Mouse (Mus musculus) ES-Bruce4 (cell line): ENCODE results near the gene Myo10. TPM values are rescaled to one million over a fixed set of nuclear protein-coding genes. Genes with fewer than 3 reads are reported as not detected.

ENCODE experiments used
- H3K27ac ChIP-seq: 2 replicates; pipeline ENCODE4 v1.5.1; 2012; ENCODE audit warnings: low read length, inconsistent platforms; ENCODE audit not compliant: insufficient read depth
- H3K27me3 ChIP-seq: 2 replicates; pipeline ENCODE4 v1.6.1; 2012; ENCODE audit warnings: mild to moderate bottlenecking, low read length, inconsistent platforms; ENCODE audit not compliant: control insufficient read depth, poor library complexity, insufficient read depth, severe bottlenecking
- H3K36me3 ChIP-seq: 2 replicates; pipeline ENCODE4 v1.6.1; 2012; ENCODE audit warnings: inconsistent platforms, mild to moderate bottlenecking, low read length, moderate library complexity; ENCODE audit not compliant: control insufficient read depth, poor library complexity, insufficient read depth, severe bottlenecking
- H3K4me1 ChIP-seq: one replicate; pipeline ENCODE4 v1.8.1; 2011; ENCODE audit warnings: low read length; ENCODE audit not compliant: control insufficient read depth, insufficient read depth
- H3K4me3 ChIP-seq: 2 replicates; pipeline ENCODE4 v1.5.1; 2011; ENCODE audit warnings: low read depth, mild to moderate bottlenecking, low read length
- H3K9ac ChIP-seq: 2 replicates; pipeline ENCODE4 v1.6.1; 2012; ENCODE audit warnings: low read depth, mild to moderate bottlenecking, inconsistent platforms; ENCODE audit not compliant: poor library complexity, severe bottlenecking
- H3K9me3 ChIP-seq: replicated peaks from 2 replicates; pipeline ENCODE4 v1.6.1; 2012; ENCODE audit warnings: mild to moderate bottlenecking, low read length, inconsistent platforms; ENCODE audit not compliant: control insufficient read depth, poor library complexity, insufficient read depth, severe bottlenecking
- CTCF ChIP-seq: IDR thresholded peaks from one replicate; pipeline ENCODE4 v1.8.1; 2011; ENCODE audit warnings: low read depth, low read length
- EP300 ChIP-seq: IDR thresholded peaks from 2 replicates; pipeline ENCODE4 v1.6.1; 2011; ENCODE audit warnings: low read depth, low read length; ENCODE audit not compliant: insufficient read depth
- POLR2A ChIP-seq: IDR thresholded peaks from one replicate; pipeline ENCODE4 v1.8.1; 2011; ENCODE audit warnings: low read length; ENCODE audit not compliant: insufficient read depth
- polyA plus RNA-seq: library from polyadenylated mRNA; stranded (reverse); fragments of >200 nt; gene quantifications from 2 replicates; pipeline ENCODE4 v1.2.4, GENCODE M21; 2011; ENCODE audit warnings: low read depth; ENCODE audit not compliant: missing spikeins, insufficient read depth, insufficient read length

Myo10 gene
- polyA plus RNA-seq, 1 experiment: 171 TPM

DNA sequence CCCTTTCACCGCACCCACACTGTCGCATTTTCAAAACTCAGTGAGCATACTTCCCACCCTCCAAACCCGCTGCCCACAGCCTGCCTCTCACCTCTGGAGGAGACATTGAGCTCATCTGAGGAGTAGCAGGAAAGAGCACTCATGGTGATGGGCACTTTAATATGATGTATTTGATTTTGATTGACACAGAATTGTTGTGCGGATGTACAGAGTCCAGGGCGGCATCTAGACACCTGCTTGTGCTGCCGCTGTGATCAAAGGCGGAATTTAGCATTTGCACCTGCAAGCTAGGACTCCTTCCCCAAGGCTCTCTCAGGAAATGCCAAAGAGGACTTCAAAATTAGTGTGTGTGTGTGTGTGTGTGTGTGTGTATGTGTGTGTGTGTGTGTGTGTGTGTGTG, 31.4 kb upstream of the Myo10 start:
- Histone ChIP-seq H3K4me1 (no peaks in the 10 kb centered on the region), H3K9me3 (0 out of 2 replicates have a peak, but pooled peaks cover 2% of the 10 kb centered on the region), H3K9ac (no peak overlapping the region), H3K36me3 (no peaks in the 10 kb centered on the region), H3K27ac (no peak overlapping the region), H3K4me3 (no peak overlapping the region), H3K27me3 (peaks cover 2% of the 10 kb centered on the region; the same call in 1 of the 2 replicates)
- TF ChIP-seq POLR2A: no peak
- TF ChIP-seq CTCF: no peak
- TF ChIP-seq EP300: no peak

DNA sequence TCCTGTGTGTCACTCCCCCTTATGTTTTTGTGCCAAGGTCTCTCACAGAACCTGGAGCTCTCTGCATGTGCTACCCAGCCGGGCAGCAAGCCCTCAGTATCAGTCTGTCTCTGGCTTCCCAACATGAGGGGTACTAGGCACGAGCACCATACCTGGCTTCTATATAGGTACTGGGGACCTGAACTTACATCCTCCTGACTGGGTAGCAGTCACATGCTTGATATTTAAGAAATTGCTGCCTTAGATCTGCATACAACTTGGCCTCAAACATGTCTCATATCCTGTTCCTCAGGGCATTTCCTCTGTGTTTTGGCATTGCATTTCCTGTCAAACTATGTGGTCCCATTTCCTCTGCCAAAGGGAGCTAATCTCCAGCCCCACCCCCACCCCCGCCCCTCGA, 30.4 kb upstream of the Myo10 start:
- TF ChIP-seq EP300 (no peak), POLR2A (no peak), CTCF (no peak)
- Histone ChIP-seq H3K27me3 (peaks cover 2% of the 10 kb centered on the region; the same call in 1 of the 2 replicates), H3K4me1 (no peaks in the 10 kb centered on the region), H3K9me3 (0 out of 2 replicates have a peak, but pooled peaks cover 2% of the 10 kb centered on the region), H3K36me3 (no peaks in the 10 kb centered on the region), H3K9ac (no peak overlapping the region), H3K4me3 (no peak overlapping the region), H3K27ac (no peak overlapping the region)

- no peak overlapping the region for H3K9ac ChIP-seq
Observed at GRCm38 (mm10) chr15:25593469-25594150, 28.7 kb upstream of the Myo10 start.

GRCm38 (mm10) chr15:25598313-25598712, 24.0 kb upstream of the Myo10 start:
- H3K9me3 ChIP-seq: 0 out of 2 replicates have a peak, but pooled peaks cover 2% of the 10 kb centered on the region
- H3K27me3 ChIP-seq: no peaks in the 10 kb centered on the region; the same call in 1 of the 2 replicates
- no peak overlapping the region for H3K27ac ChIP-seq
- H3K4me1 ChIP-seq: no peaks in the 10 kb centered on the region
- TF ChIP-seq EP300 (no peak), POLR2A (no peak), CTCF (no peak)
- H3K9ac ChIP-seq: no peak overlapping the region
- no peaks in the 10 kb centered on the region for H3K36me3 ChIP-seq
- no peak overlapping the region for H3K4me3 ChIP-seq

More at GRCm38 (mm10) chr15:25593469-25594150, 28.7 kb upstream of the Myo10 start:
- H3K27ac ChIP-seq: no peak overlapping the region
- H3K4me3 ChIP-seq: no peak overlapping the region
- no peaks in the 10 kb centered on the region for H3K4me1 ChIP-seq
- TF ChIP-seq EP300 (no peak), CTCF (no peak), POLR2A (no peak)
- H3K36me3 ChIP-seq: no peaks in the 10 kb centered on the region
- H3K9me3 ChIP-seq: 0 out of 2 replicates have a peak, but pooled peaks cover 2% of the 10 kb centered on the region
- no peaks in the 10 kb centered on the region; the same call in 1 of the 2 replicates for H3K27me3 ChIP-seq

DNA sequence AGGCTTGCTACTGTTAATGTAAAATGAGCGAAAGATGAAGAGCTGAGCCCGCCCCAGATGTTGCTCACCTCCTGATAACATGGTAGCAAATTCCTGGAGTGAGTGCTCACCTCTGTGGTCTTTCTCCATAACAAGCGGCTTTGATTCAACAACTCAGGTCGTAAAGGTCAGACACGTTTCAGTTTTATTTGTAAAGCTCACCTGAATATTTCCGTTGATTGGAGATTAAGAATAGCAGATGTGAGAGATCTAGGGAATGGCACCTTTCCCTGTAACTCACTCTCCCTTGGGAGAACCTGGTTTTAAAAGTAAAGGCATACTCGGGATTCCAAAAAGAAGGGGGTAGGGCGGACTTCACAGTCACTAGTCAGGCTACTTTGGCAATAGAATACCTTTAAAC, 20.0 kb upstream of the Myo10 start:
- Histone ChIP-seq H3K9ac (no peak overlapping the region), H3K27me3 (no peaks in the 10 kb centered on the region), H3K4me3 (no peak overlapping the region), H3K4me1 (no peaks in the 10 kb centered on the region), H3K27ac (no peak overlapping the region), H3K36me3 (no peaks in the 10 kb centered on the region), H3K9me3 (0 out of 2 replicates have a peak, but pooled peaks cover 2% of the 10 kb centered on the region)
- TF ChIP-seq POLR2A (no peak), CTCF (no peak), EP300 (no peak)

DNA sequence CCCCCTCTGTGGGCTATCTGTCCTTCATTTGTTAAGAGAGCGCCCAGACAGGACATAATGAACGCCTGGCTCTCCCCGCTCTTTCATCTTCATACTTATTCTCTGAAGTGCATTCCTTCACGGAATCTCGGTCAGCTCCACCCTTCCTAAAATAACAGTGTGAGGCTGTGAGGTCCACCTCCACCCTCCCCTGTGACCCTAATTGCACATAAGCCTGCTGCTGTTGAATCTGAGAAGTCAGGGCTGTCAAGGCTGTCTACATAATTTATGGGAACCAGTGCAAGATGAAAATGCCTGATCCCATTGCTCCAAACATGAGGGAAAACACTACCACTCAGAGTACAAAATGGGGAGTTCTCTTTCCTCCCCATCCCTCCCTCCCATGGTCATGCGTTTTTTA, 19.0 kb upstream of the Myo10 start:
- Histone ChIP-seq H3K27me3 (no peaks in the 10 kb centered on the region), H3K9ac (no peak overlapping the region), H3K9me3 (0 out of 2 replicates have a peak, but pooled peaks cover 2% of the 10 kb centered on the region), H3K27ac (no peak overlapping the region), H3K36me3 (no peaks in the 10 kb centered on the region), H3K4me3 (no peak overlapping the region), H3K4me1 (no peaks in the 10 kb centered on the region)
- TF ChIP-seq EP300 (no peak), CTCF (no peak), POLR2A (no peak)
